ENCODE assay signal across 19 mouse cellular contexts in the genomic region with DNA sequence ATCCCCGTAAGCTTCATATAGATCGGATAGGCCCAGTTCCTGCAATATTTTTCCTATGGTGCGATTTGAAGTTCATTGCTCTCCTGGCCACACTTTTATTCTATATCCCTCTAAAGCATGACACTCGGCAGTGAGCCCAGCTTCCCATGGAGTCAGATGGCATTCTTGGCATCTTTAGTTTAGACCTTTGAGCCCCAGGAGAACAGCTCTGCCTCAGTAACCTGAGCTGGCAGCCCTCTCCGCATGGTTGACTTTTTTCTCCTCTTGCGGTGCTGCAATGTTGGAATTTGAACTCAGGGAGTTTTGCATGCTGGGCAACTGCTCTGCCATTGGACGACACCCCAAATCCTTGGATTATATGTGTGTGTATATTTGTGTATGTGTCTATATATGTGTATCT.
DNase-seq lines count a peak whose midpoint lies in the region; ATAC-seq and TF ChIP-seq lines count a peak whose summit lies in the region.
"Had no signal": no experiment of that assay in that cellular context is flagged by ENCODE, and none has a peak within 500 bp of the region (broad histone marks: within the 10 kb centered on the region; RNA-seq: fewer than 3 reads in every experiment).

No protein-coding gene starts in this region.

- H3K27me3 ChIP-seq in limb, embryonic 14.5 days (ENCODE audit: control insufficient read depth, insufficient read depth, low read length) = no peaks in the 10 kb centered on the region
- peaks cover 49% of the 10 kb centered on the region for H3K27me3 ChIP-seq in limb, embryonic 10.5 days (ENCODE audit: low read depth, poor library complexity, severe bottlenecking)
- H3K27me3 ChIP-seq: forebrain, embryonic 15.5 days; liver, embryonic 15.5 days; megakaryocyte, embryonic 14.5 days; midbrain, embryonic 15.5 days had no signal

- no peak overlapping the region for H3K4me3 ChIP-seq in limb, embryonic 14.5 days (replicated peaks; ENCODE audit: low read length)
- no peak overlapping the region for H3K4me3 ChIP-seq in limb, embryonic 10.5 days
- H3K4me3 ChIP-seq: erythroblast, embryonic 14.5 days; forebrain, embryonic 15.5 days; heart, embryonic 13.5 days; liver, embryonic 15.5 days; megakaryocyte, embryonic 14.5 days; midbrain, embryonic 15.5 days had no signal

- no peak overlapping the region for H3K27ac ChIP-seq in limb, embryonic 14.5 days (replicated peaks; ENCODE audit: low read depth, low read length)
- no peak overlapping the region for H3K27ac ChIP-seq in limb, embryonic 10.5 days
- H3K27ac ChIP-seq: forebrain, embryonic 15.5 days; heart, embryonic 13.5 days; liver, embryonic 15.5 days; midbrain, embryonic 15.5 days had no signal

- peaks cover 3% of the 10 kb centered on the region; the same call in 1 of the 2 replicates for H3K9me3 ChIP-seq in limb, embryonic 14.5 days (ENCODE audit: control insufficient read depth, low read length)
- H3K9me3 ChIP-seq in limb, embryonic 10.5 days (replicated peaks) = no peaks in the 10 kb centered on the region
- H3K9me3 ChIP-seq: forebrain, embryonic 15.5 days; liver, embryonic 15.5 days; midbrain, embryonic 15.5 days had no signal

- no peaks in the 10 kb centered on the region for H3K36me3 ChIP-seq in limb, embryonic 14.5 days (ENCODE audit: control insufficient read depth, insufficient read depth, low read length)
- no peaks in the 10 kb centered on the region for H3K36me3 ChIP-seq in limb, embryonic 10.5 days
- H3K36me3 ChIP-seq: forebrain, embryonic 15.5 days; heart, embryonic 13.5 days; liver, embryonic 15.5 days; midbrain, embryonic 15.5 days had no signal

- H3K4me1 ChIP-seq in limb, embryonic 14.5 days (ENCODE audit: control insufficient read depth, insufficient read depth, low read length) = peaks cover 12% of the 10 kb centered on the region
- peaks cover 44% of the 10 kb centered on the region for H3K4me1 ChIP-seq in limb, embryonic 10.5 days
- H3K4me1 ChIP-seq: liver, embryonic 15.5 days; megakaryocyte, embryonic 14.5 days had no signal

- no peak for ATAC-seq in limb, embryonic 14.5 days (ENCODE audit: low FRiP score, low read depth)
- ATAC-seq: activated CD4-positive, CD25-positive, alpha-beta regulatory T cell, adult 4 months; forebrain, embryonic 15.5 days; midbrain, embryonic 15.5 days had no signal

- no peak overlapping the region for H3K4me2 ChIP-seq in limb, embryonic 14.5 days (replicated peaks; ENCODE audit: low read depth, low read length, severe bottlenecking)
- H3K4me2 ChIP-seq: forebrain, embryonic 15.5 days; heart, embryonic 13.5 days; liver, embryonic 15.5 days; midbrain, embryonic 15.5 days had no signal

- DNase-seq in limb, embryonic 14.5 days (ENCODE audit: low spot score) = peak; percentile 51
- no peak for DNase-seq in limb, embryonic 10.5 days (ENCODE audit: low spot score)
- DNase-seq in cerebellum, postnatal 14 days = peak; percentile 59 to 62
- peak; percentile 93 for DNase-seq in kidney, adult 9 months
- DNase-seq in kidney, postnatal 36 days = peak; percentile 86 to 91
- no peak for DNase-seq in right cerebral cortex, postnatal 10 days (ENCODE audit: low spot score in 2 of 2)
- DNase-seq in right cerebral cortex, postnatal 4 days = no peak
- no peak for DNase-seq in adrenal gland, adult 8-10 months
- DNase-seq: adrenal gland, postnatal 36 days; heart, postnatal 4 days; lung, postnatal 10 days; thymus, postnatal 36 days had no signal

- TF ChIP-seq POLR2A in limb, embryonic 14.5 days (IDR thresholded peaks at IDR 0.05; ENCODE audit: borderline replicate concordance, extremely low read depth, insufficient read depth, insufficient read length) = no peak

- H3K9ac ChIP-seq in limb, embryonic 14.5 days (ENCODE audit: low read depth, low read length, severe bottlenecking) = no peak overlapping the region
- H3K9ac ChIP-seq: forebrain, embryonic 15.5 days; heart, embryonic 13.5 days; liver, embryonic 15.5 days; midbrain, embryonic 15.5 days had no signal

- WGBS in limb, embryonic 14.5 days = 64% methylated on average over 7 of the region's 7 CpGs
- 86% methylated on average over 7 of the region's 7 CpGs for WGBS in limb, embryonic 10.5 days

Comparison
In these comparisons a context has a peak if more than half of its experiments do, and no peak if none do; other contexts are left out.
1. DNase-seq: peak in limb, embryonic 14.5 days (single experiment), cerebellum, postnatal 14 days (2 of 2), kidney, adult 9 months (single experiment) and kidney, postnatal 36 days (2 of 2); none in limb, embryonic 10.5 days (single experiment), right cerebral cortex, postnatal 10 days (0 of 2), right cerebral cortex, postnatal 4 days (single experiment) and adrenal gland, adult 8-10 months (single experiment).